Mouse (Mus musculus) retina, postnatal 7 days (tissue): ENCODE results near the gene Krtdap.
"Not testable (repeated sequence)": the region's sequence is repeated elsewhere in the genome, so short reads cannot be mapped to it uniquely, and the experiment has no call there.

Experiments
- DNase-seq: peaks from one replicate; pipeline ENCODE4 v3.0.0-alpha.2; 2012; ENCODE audit warnings: low read depth, low spot score

The Krtdap gene

GRCm38 (mm10) chr7:30787377-30788022, at the start of gene Krtdap:
Gene Krtdap (plus strand): TSS chr7:30787896.
- no peak for DNase-seq

GRCm38 (mm10) chr7:30742570-30742969, 45.1 kb upstream of the Krtdap start:
- not testable (repeated sequence) for DNase-seq

- DNase-seq: not testable (repeated sequence)
Measured at GRCm38 (mm10) chr7:30743617-30744016, 44.1 kb upstream of the Krtdap start, which contains the start of gene Gapdhs. Gene Gapdhs (minus strand): TSS chr7:30743681.

- DNase-seq: no peak
Measured at GRCm38 (mm10) chr7:30744022-30744598, 43.6 kb upstream of the Krtdap start.

GRCm38 (mm10) chr7:30747525-30748204, 40.0 kb upstream of the Krtdap start:
- no peak for DNase-seq

- no peak for DNase-seq
Measured at GRCm38 (mm10) chr7:30749824-30750606, 37.7 kb upstream of the Krtdap start.

- no peak for DNase-seq
Measured at GRCm38 (mm10) chr7:30751086-30751669, 36.5 kb upstream of the Krtdap start, which contains the start of gene Sbsn. Gene Sbsn (plus strand): TSS chr7:30751471.

GRCm38 (mm10) chr7:30757001-30757400, 30.7 kb upstream of the Krtdap start:
- DNase-seq: no peak

GRCm38 (mm10) chr7:30758853-30759252, 28.8 kb upstream of the Krtdap start:
- DNase-seq: no peak

GRCm38 (mm10) chr7:30761769-30762352, 25.8 kb upstream of the Krtdap start:
- DNase-seq: no peak

- no peak for DNase-seq
Measured at GRCm38 (mm10) chr7:30763456-30763855, 24.2 kb upstream of the Krtdap start, which contains the start of gene Dmkn. Gene Dmkn (plus strand): TSS chr7:30763756.

- no peak for DNase-seq
Measured at GRCm38 (mm10) chr7:30765173-30765572, 22.5 kb upstream of the Krtdap start.

GRCm38 (mm10) chr7:30766408-30766807, 21.3 kb upstream of the Krtdap start:
- DNase-seq: no peak

- no peak for DNase-seq
Measured at GRCm38 (mm10) chr7:30769236-30769635, 18.5 kb upstream of the Krtdap start.

- DNase-seq: no peak
Measured at GRCm38 (mm10) chr7:30776104-30776503, 11.6 kb upstream of the Krtdap start.

- DNase-seq: no peak
Measured at GRCm38 (mm10) chr7:30777081-30777579, 10.6 kb upstream of the Krtdap start.

- no peak for DNase-seq
Measured at GRCm38 (mm10) chr7:30777911-30778310, 9.8 kb upstream of the Krtdap start.

- DNase-seq: no peak
Measured at GRCm38 (mm10) chr7:30781792-30782191, 5.9 kb upstream of the Krtdap start.

GRCm38 (mm10) chr7:30782658-30783057, 5.0 kb upstream of the Krtdap start:
- DNase-seq: no peak

- DNase-seq: no peak
Measured at GRCm38 (mm10) chr7:30785154-30785553, 2.5 kb upstream of the Krtdap start.
